Mouse (Mus musculus) thymus, postnatal 25 days (tissue): ENCODE data around the gene Gm49318.

ENCODE experiments used
- DNase-seq: peaks from one replicate; pipeline ENCODE4 v3.0.0; 2022

Gm49318 gene

DNA sequence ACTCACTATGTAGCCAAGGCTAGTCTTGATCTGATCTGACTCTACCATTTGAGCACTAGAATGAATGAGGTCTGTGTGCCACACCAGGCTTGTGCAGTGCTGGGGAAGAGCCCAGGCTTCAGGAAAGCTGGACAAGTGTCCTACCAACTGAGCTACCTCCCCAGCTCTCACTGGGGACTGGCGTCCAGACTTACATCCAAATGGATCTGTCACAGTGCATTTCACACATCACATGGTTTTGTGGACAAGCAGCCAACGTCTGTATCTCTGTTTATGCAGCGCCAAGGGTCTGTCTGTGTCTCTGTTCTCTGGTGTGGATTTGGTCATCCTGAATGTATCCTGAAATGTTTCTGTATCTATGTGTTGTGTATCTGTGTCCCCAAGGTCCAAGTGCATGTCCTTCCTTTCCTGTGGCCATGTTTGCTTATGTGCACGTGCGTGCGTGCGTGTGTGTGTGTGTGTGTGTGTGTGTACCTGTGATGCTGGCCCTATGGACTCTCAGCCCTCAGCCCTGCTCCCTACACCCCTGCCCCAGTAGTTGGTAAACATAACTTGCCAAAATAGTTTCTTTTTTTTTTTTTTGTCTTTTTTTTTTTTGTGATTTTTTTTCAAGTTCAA is 53.7 kb downstream of the Gm49318 start:
- no peak for DNase-seq

DNA sequence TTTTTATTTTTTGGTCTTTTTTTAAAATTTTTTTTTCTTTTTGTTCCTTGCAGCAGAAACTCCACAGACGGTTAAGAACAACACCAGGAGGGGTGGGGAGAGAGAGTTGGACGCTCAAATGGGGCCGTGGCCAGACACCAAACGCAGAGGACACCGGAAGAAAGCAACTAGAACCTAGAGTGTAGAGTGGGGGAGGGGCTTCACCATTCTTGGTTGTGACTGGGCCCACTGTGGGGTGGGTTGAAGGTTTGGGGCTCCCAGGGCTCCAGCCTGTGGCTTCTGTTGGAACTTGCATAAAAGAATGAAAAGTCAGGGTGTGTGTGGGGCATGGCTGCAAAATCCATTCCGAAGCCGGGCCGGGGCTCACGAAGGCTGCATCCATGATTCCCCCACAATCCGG is 54.8 kb downstream of the Gm49318 start:
- peak; percentile 21 for DNase-seq

DNA sequence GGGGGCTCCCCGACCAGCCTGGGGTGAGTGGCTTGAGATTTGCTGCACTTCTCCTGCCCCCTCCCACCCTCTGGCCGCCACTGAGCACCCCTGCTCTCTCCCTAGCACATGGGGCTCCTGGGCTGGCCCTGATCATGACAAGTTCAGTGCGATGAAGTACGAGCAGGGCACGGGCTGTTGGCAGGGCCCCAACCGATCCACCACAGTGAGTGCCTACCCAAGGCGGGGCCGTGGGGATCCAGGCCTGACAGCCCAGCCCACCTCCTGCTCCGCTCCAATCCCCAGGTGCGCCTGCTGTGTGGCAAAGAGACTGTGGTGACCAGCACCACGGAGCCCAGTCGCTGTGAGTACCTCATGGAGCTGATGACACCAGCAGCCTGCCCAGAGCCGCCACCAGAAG is 58.3 kb downstream of the Gm49318 start:
- DNase-seq = no peak

DNA sequence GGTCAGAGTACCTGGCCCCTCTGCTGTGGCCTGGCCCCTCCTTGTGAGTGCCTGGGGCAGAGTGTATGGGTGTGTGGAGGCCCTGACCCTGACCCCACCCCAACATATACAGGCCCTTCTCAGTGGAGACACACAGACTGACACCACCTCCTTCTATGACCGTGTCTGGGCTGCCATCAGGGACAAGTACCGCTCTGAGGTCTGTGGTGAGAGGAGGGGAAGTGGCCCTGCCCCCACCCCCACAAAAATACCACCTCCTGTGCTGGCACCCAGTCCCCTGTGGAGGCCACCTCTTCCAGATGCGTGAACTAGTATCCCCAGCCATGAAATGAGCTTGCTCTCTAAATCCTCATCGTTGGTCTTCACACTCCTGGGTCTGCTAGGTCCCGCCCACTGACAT is 60.0 kb downstream of the Gm49318 start:
- peak; percentile 18 for DNase-seq

DNA sequence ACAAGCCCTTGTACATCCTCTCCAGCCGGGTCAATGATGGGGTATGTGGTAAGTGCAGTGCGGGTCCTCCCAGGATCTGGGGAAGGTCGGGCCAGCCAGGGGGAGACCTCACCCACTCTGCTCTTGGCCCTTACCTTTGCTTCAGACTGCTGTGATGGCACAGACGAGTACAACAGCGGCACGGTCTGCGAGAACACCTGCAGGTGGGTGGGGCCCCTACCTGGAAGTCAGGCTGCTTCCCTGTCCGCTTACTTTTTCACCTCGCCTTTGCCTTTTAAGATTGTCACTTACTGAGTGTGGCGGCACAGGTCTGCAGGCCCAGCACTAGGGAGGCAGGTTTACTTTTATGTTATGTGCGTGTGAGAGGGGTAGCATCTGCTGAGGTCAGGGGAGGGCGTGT is 66.5 kb downstream of the Gm49318 start:
- no peak for DNase-seq

DNA sequence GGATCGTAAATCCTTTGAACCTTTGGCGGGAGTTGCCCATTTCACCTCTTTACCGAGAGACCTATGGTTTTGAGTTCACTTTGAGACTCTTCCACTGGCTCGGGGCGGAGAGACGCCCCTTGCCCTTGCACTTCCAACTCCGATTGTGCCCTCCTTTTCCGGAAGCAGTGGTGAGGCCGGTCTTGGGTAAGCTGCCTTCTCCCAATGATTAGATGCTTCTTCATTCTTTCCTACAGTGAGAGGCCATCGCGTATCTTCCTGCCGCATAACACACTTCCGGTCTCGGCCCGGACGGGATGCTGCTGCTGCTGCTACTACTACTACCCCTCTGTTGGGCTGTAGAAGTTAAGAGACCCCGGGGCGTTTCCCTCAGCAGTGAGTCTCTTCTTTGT is 67.9 kb downstream of the Gm49318 start:
- DNase-seq = no peak

DNA sequence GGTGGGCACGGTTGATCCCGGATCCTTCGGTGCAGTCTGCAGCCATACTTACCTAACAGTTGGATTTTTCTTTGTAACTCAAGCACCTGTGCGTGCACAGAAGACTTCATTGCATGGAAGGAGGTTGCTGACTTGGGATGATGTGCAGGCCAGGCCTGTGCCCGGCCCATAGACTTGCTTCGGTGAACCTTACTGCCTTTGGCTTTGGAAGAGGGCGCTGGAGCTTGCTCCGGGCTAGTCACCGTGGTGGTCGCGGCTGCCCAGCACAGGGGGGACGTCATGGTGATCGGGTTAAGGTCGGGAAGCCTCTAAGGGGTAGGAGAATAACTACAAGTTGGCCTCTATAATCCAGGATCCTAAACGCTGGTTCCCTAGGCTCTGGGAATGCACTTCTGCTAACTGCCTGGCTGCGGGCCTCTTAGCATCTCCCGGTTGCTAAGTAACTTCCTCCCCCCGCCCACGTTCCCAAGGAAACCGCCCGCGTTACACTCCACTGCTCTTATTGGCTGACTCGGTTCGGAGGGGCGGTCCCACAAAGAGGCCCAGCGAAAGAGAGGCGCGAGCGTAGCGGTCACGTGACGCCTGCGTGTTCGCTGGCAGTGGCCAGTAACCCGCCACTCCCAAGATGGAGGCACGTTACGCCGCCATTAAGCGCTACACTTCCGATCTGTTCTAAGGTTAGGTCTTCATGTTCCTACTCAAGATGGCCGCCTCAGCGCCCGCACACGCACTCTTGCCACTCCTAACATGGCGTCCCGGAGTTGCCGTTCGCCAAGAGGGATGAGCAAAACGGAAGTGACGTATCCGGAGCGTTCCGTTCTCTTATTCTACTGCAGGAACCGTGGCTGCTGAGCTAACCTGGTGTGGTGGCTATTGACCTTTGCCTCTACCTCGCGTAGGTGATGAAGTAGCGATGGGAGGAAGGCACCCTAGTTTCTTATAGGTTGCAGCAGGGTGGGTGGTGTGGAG is 68.6 kb downstream of the Gm49318 start, which contains the start of the genes Ccdc151 and Prkcsh:
Ccdc151 (minus strand) TSS at position 441 of the 969 bp plus-strand sequence.
Prkcsh (plus strand) TSS at position 613 of the 969 bp plus-strand sequence.
- DNase-seq = peak; percentile 98

DNA sequence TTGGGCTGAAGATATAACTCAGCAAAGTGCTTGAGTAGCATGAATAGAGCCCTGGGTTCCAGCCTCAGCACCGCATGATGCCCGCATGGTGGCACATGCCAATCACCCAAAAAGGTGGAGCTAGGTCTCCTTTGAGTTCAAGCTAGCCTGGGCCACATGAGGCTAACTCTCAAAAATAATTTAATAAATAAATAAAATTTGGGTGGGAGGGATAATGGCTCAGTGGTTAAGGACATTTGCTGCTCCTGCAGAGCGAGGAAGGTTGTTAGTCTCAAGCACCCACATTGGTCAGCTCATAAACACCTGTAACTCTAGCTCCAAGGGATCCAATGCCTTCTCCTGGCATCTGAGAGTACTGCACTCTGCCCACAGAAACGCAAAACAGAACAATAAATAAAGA is 69.4 kb downstream of the Gm49318 start:
- DNase-seq = no peak

DNA sequence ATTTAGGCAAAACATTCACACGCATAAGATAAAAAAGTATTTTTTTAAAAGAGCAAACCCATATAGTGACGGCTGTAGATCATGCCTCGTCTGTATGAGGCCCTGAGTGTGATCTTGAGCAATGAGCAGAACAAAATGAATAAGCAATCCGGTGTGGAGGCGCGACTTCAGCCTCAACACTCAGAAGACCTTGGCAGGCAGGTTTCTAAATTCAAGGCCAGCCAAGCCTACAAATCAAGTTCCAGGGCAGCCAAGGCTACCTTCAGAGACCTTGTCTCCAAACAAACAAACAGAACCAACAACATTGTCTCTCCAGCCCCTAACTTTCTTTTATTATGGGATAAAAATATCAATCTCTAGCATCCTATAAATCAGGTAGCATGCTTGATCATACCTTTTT is 70.8 kb downstream of the Gm49318 start:
- no peak for DNase-seq

DNA sequence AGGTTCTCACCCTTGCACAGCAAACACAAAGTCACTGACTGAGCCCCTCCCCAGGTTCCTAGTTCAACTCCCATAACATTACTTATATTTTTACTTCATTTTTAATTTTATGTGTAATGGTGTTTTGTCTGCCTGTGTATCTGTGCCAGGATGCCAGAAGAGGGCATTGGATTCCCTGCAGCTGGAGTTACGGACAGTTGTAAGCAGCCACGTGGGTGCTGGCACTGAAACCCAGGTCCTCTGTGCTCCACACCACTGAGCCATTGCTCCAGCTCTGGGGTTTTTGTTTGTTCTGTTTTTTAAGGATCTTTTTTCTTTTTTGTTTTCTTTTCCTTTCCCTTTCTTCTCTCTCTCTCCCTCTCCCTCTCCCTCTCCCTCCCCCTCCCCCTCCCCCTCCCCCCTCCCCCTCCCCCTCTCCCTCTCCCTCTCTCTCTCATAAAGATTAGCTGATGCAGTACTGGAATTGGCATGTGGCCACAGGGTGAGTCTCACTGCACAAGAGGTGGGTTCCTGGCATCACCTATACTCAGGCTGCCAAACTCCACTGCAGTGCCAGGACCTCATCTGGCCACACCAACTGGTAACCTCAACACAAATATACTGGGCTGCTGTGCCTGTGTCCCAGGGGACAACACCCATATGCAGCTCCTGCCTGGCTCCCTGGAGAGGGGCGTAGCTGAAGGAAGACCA is 74.7 kb downstream of the Gm49318 start:
- no peak for DNase-seq

DNA sequence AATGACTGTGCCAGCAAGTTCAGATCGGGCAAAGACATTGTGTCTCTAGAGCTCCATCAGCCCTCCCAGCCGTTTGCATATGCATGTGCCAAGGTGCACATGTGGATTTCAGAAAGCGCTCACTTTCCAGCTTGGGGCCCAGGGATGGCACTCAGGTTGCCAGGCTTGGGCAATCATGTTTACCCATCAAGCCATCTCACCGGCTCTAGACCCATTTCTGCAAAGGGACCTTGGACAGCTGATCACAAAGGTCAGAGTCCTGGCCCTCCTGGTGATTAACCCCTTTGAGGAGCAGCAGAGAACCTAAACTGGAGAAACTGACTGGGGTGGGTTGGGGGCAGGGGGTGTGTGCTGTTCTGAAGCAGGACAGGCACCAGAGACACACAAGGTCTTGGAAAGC is 78.8 kb downstream of the Gm49318 start:
- no peak for DNase-seq

DNA sequence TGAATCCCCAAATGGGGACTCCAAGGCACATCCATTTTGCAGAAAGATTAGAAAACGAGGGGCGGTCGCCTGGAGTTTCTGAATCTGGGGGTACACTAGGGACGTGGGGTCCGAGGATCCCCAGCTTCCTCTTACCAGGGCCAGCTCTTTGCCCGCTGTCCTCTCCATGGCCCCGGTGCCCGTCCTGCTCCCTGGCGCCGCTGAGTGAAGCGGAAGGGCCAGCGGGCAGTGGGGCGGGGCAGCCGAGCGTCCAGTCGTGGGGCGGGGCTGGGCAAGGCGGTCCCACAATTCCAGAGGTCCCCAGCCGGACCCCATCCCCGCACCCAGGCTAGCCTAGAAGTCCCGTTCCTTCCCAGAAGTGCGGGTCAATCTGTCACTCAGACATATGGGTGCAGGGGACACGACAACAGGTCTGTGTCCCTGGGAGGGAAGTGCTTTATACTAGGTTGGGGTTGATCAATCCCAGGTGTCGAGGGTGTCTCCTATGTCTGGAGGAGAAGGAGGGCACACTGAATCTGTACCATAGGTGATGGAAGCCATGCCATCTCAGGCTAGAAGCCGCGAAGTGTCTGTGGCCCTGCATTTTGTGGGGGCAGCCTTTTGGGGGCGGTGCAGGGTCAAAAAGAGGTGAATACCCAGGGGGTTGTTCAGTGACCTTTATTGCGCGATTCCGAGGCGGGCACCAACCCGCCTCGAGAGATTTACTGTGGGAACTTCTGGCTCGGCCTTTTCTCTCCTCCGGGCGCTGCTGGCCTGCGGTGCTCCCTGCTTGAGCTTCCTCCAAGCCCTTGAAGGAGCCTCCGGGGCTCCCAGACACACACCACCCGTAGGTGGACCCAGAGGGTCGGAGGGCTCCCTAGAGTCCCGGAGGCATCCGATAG is 81.6 kb downstream of the Gm49318 start, which contains the start of gene Rgl3:
Rgl3 (minus strand) TSS at position 217 of the 881 bp plus-strand sequence.
- DNase-seq = peak; percentile 18

DNA sequence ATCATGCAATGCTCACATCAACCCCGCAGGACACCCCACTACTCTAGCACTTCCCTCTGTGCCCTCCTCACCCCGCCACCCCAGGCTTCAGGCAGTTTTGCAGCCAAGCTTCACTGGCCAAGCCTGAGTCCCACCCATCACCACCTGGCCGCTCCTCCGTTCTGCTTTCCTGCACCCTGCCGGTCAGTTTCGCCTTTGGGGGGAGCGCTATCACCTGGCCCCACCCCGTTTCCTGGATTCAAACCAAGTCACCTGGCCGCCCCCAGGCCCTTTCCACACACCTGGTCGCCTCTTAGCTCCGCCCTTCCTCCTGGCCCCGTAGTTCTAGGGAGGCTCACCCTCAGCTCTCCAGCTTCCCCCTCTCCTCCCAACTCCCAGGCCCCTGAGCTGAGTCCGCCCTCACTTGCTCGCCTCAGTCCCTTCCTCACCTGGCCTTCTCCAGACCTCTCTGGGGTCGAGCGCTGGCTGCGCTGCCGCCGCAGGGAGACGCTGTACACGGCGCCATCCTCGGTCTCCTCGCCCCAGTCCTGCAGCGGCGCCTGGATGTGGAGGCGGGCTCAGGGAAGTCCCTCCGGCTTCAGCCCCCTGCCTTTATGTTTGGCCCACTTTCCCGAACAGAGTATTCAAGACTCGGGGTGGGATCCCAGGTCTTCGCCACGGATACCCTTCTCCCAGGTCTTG is 82.5 kb downstream of the Gm49318 start:
- DNase-seq = no peak

DNA sequence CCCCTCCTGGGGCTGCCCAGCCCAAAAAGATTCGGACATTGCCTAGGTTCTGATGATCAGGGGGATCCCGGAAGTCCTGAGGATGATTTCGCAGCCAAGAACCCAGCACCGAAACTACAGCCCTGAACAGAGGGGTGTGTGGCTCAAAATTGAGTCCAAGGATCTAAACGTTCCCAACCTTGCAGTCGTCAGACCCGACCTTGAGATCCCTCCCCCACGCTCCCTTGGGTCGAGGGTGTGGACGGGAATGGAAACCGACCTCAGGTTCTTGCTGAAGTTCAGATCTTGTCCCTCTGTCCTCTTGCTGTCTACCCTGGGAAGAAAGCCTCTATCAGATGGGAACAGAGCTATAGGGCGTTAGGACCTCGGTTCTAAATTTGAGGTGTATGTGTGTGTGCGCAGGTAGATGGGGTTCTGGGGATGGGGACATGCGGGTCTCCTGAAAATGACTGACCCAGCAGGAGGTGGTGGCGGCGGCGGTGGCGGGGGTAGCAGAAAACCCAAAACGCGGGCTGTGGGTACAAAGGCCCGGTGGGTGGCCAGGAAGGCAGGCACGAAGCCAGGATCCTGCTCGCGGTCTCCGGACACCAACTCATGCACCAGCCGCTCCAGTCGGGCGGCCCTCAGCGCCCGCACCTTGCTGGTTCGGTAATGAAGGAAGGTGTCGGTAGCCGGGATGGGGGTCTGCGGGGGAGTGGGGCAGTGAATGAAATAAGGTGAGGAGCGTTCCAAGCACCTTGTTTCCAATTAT is 83.3 kb downstream of the Gm49318 start:
- DNase-seq = no peak
